Mouse (Mus musculus) left cerebral cortex, postnatal 36 days (tissue): ENCODE results near the gene Mmp24. TPM values are rescaled to one million over a fixed set of nuclear protein-coding genes. Genes with fewer than 3 reads are reported as not detected.
"Not testable (repeated sequence)": the region's sequence is repeated elsewhere in the genome, so short reads cannot be mapped to it uniquely, and the experiment has no call there.

Experiments used
- DNase-seq, 2 experiments: peaks; one replicate each; pipeline ENCODE4 v3.0.0; 2021 to 2022; ENCODE audit warnings: low spot score in 2 of 2, mixed read lengths in 1 of 2
- intact Hi-C: fragments of 180-260 bp; cut with DNase I; formaldehyde crosslinking; loops from one replicate; pipeline ENCODE4 v1.15.1; 2025
- total RNA-seq, 2 experiments: library from RNA; stranded (reverse); gene quantifications; 2 replicates each; pipeline ENCODE4 v1.2.3; 2021

Mmp24 gene
- total RNA-seq, 2 experiments from 2014 or later: 33.8 to 38.0 TPM

- no peak for DNase-seq
- intact Hi-C loops: no loop called here
Measured at GRCm38 (mm10) chr2:155806548-155806947, 31.4 kb downstream of the Mmp24 start.

- DNase-seq: no peak
- intact Hi-C loops: no loop called here
Measured at GRCm38 (mm10) chr2:155807408-155807807, 32.3 kb downstream of the Mmp24 start.

- DNase-seq: no peak
- intact Hi-C loops: loop anchor here (5.0 kb wide), 1 partner anchor 32 kb away; the partner anchor contains the start of gene Mmp24
Measured at GRCm38 (mm10) chr2:155809620-155810019, 34.5 kb downstream of the Mmp24 start.

- intact Hi-C loops: loop anchor here (5.0 kb wide), 1 partner anchor 35 kb away; the partner anchor contains the start of gene Mmp24
- DNase-seq: peak; percentile 85 to 88
Measured at GRCm38 (mm10) chr2:155811821-155812396, 36.8 kb downstream of the Mmp24 start.

GRCm38 (mm10) chr2:155812637-155813036, 37.5 kb downstream of the Mmp24 start:
- intact Hi-C loops: loop anchor here (5.0 kb wide), 1 partner anchor 35 kb away; the partner anchor contains the start of gene Mmp24
- no peak for DNase-seq

- no peak for DNase-seq
- intact Hi-C loops: loop anchor here (5.0 kb wide), 1 partner anchor 38 kb away; the partner anchor contains the start of gene Mmp24
Measured at GRCm38 (mm10) chr2:155814829-155815228, 39.7 kb downstream of the Mmp24 start.

- intact Hi-C loops: no loop called here
- DNase-seq: no peak
Measured at GRCm38 (mm10) chr2:155816179-155816578, 41.0 kb downstream of the Mmp24 start.

- intact Hi-C loops: no loop called here
- DNase-seq: no peak
Measured at GRCm38 (mm10) chr2:155817301-155818245, 42.4 kb downstream of the Mmp24 start.

GRCm38 (mm10) chr2:155818596-155819391, 43.7 kb downstream of the Mmp24 start:
- peak; percentile 91 to 92 for DNase-seq
- intact Hi-C loops: no loop called here

- intact Hi-C loops: no loop called here
- DNase-seq: no peak
Measured at GRCm38 (mm10) chr2:155819392-155819448, 44.1 kb downstream of the Mmp24 start, which contains the start of gene BC029722. BC029722 (minus strand) TSS chr2:155819426.

GRCm38 (mm10) chr2:155819449-155820251, 44.5 kb downstream of the Mmp24 start:
- intact Hi-C loops: no loop called here

GRCm38 (mm10) chr2:155820779-155821178, 45.6 kb downstream of the Mmp24 start:
- intact Hi-C loops: no loop called here
- no peak for DNase-seq

More at GRCm38 (mm10) chr2:155819449-155820251, 44.5 kb downstream of the Mmp24 start:
- no peak for DNase-seq

- intact Hi-C loops: no loop called here
- no peak for DNase-seq
Measured at GRCm38 (mm10) chr2:155823722-155824121, 48.6 kb downstream of the Mmp24 start.

GRCm38 (mm10) chr2:155825904-155826629, 50.9 kb downstream of the Mmp24 start:
- DNase-seq: no peak
- intact Hi-C loops: no loop called here

GRCm38 (mm10) chr2:155826630-155827424, 51.7 kb downstream of the Mmp24 start, which contains the start of gene Eif6:
Eif6 (minus strand) TSS chr2:155826925.
- intact Hi-C loops: no loop called here
- DNase-seq: peak; percentile 78 to 80

- intact Hi-C loops: no loop called here
- no peak for DNase-seq
Measured at GRCm38 (mm10) chr2:155830841-155831240, 55.7 kb downstream of the Mmp24 start.

GRCm38 (mm10) chr2:155831302-155831701, 56.2 kb downstream of the Mmp24 start:
- intact Hi-C loops: no loop called here

GRCm38 (mm10) chr2:155832087-155832486, 56.9 kb downstream of the Mmp24 start:
- DNase-seq, intact Hi-C loops: not testable (repeated sequence)

More at GRCm38 (mm10) chr2:155831302-155831701, 56.2 kb downstream of the Mmp24 start:
- no peak for DNase-seq
